8 mouse cellular contexts compared by ENCODE assay signal in genomic region chr5:53588421-53589171, GRCm38 (mm10).
DNase-seq lines count a peak whose midpoint lies in the region; ATAC-seq lines count a peak whose summit lies in the region.

No protein-coding gene starts in this region.

- H3K4me1 ChIP-seq in forebrain, embryonic 11.5 days (replicated peaks; ENCODE audit: control insufficient read depth, insufficient read depth, low read length): peaks cover 2% of the 10 kb centered on the region; the same call in 1 of the 2 replicates
- peaks cover 3% of the 10 kb centered on the region; the same call in 1 of the 2 replicates for H3K4me1 ChIP-seq in intestine, embryonic 15.5 days (replicated peaks)
- H3K4me1 ChIP-seq in megakaryocyte, embryonic 14.5 days: peaks cover 52% of the 10 kb centered on the region
- 0 out of 2 replicates have a peak, but pooled peaks cover 4% of the 10 kb centered on the region for H3K4me1 ChIP-seq in stomach, embryonic 15.5 days

- no peaks in the 10 kb centered on the region for H3K36me3 ChIP-seq in forebrain, embryonic 11.5 days (ENCODE audit: control insufficient read depth, insufficient read depth, low read length)
- H3K36me3 ChIP-seq in intestine, embryonic 15.5 days: no peaks in the 10 kb centered on the region
- H3K36me3 ChIP-seq in megakaryocyte, embryonic 14.5 days (replicated peaks; ENCODE audit: low read length): no peaks in the 10 kb centered on the region
- no peaks in the 10 kb centered on the region for H3K36me3 ChIP-seq in stomach, embryonic 15.5 days

- H3K9me3 ChIP-seq in forebrain, embryonic 11.5 days (ENCODE audit: control insufficient read depth, low read length): no peaks in the 10 kb centered on the region
- H3K9me3 ChIP-seq in intestine, embryonic 15.5 days: no peaks in the 10 kb centered on the region
- H3K9me3 ChIP-seq in megakaryocyte, embryonic 14.5 days: no peaks in the 10 kb centered on the region
- no peaks in the 10 kb centered on the region for H3K9me3 ChIP-seq in stomach, embryonic 15.5 days

- H3K27me3 ChIP-seq in forebrain, embryonic 11.5 days (ENCODE audit: control insufficient read depth, insufficient read depth, low read length): no peaks in the 10 kb centered on the region
- no peaks in the 10 kb centered on the region for H3K27me3 ChIP-seq in intestine, embryonic 15.5 days (replicated peaks)
- H3K27me3 ChIP-seq in megakaryocyte, embryonic 14.5 days (replicated peaks): no peaks in the 10 kb centered on the region
- no peaks in the 10 kb centered on the region for H3K27me3 ChIP-seq in stomach, embryonic 15.5 days (replicated peaks)

- H3K9ac ChIP-seq in forebrain, embryonic 11.5 days (ENCODE audit: low read length): peak overlapping the region; percentile 69
- peak overlapping the region; percentile 64 for H3K9ac ChIP-seq in intestine, embryonic 15.5 days
- H3K9ac ChIP-seq in stomach, embryonic 15.5 days: peak overlapping the region; percentile 12; the same call in 1 of the 2 replicates

- WGBS in forebrain, embryonic 11.5 days: 1% methylated on average over 26 of the region's 34 CpGs
- 3% methylated on average over 34 of the region's 34 CpGs for WGBS in intestine, embryonic 15.5 days
- 4% methylated on average over 28 of the region's 34 CpGs for WGBS in stomach, embryonic 15.5 days

- peak; percentile 91 for DNase-seq in adrenal gland, adult 2 months
- DNase-seq in adrenal gland, postnatal 4 days (ENCODE audit: low spot score in 2 of 2): no peak
- peak; percentile 60 for DNase-seq in thymus, postnatal 0 days (ENCODE audit: low spot score)
- DNase-seq in thymus, postnatal 4 days: no peak
- no peak for DNase-seq in forebrain, embryonic 11.5 days (ENCODE audit: low spot score)

- no peak for ATAC-seq in forebrain, embryonic 11.5 days (replicated peaks; ENCODE audit: low FRiP score)
- peak; percentile 41; the same call in 1 of the 2 replicates for ATAC-seq in intestine, embryonic 15.5 days
- ATAC-seq in stomach, embryonic 15.5 days (ENCODE audit: insufficient read depth, low FRiP score, low read depth): peak; percentile 8

- H3K27ac ChIP-seq in forebrain, embryonic 11.5 days (ENCODE audit: low read depth, low read length): peak overlapping the region; percentile 97; the same call in 1 of the 2 replicates
- H3K27ac ChIP-seq in intestine, embryonic 15.5 days: peak overlapping the region; percentile 99
- H3K27ac ChIP-seq in stomach, embryonic 15.5 days: peak overlapping the region; percentile 99

- peak overlapping the region; percentile 91 for H3K4me3 ChIP-seq in forebrain, embryonic 11.5 days (ENCODE audit: low read depth, low read length)
- H3K4me3 ChIP-seq in intestine, embryonic 15.5 days (replicated peaks): peak overlapping the region; percentile 96
- H3K4me3 ChIP-seq in megakaryocyte, embryonic 14.5 days (replicated peaks): peak overlapping the region; percentile 99
- H3K4me3 ChIP-seq in stomach, embryonic 15.5 days (replicated peaks): peak overlapping the region; percentile 93

- H3K4me2 ChIP-seq in forebrain, embryonic 11.5 days (ENCODE audit: low read depth, low read length, severe bottlenecking): peak overlapping the region; percentile 94
- peak overlapping the region; percentile 95 for H3K4me2 ChIP-seq in intestine, embryonic 15.5 days (replicated peaks)
- peak overlapping the region; percentile 92 for H3K4me2 ChIP-seq in stomach, embryonic 15.5 days

Comparison
In these comparisons a context has a peak if more than half of its experiments do, and no peak if none do; other contexts are left out.
1. DNase-seq: peak in adrenal gland, adult 2 months (single experiment) and thymus, postnatal 0 days (single experiment); none in adrenal gland, postnatal 4 days (0 of 2), thymus, postnatal 4 days (single experiment) and forebrain, embryonic 11.5 days (single experiment).
2. H3K9ac ChIP-seq: peak in every context shown above with its lines; median percentile 69 in forebrain, embryonic 11.5 days; 64 in intestine, embryonic 15.5 days; 12 in stomach, embryonic 15.5 days.
3. Peak in every context shown above with its lines, with median percentiles within 50 percentile points of each other: H3K27ac ChIP-seq, H3K4me2 ChIP-seq and H3K4me3 ChIP-seq.